Comparison of ENCODE assay signal across 7 mouse cellular contexts in genomic region chr10:81464405-81465264, GRCm38 (mm10). TPM values are rescaled to one million over a fixed set of nuclear protein-coding genes. Genes with fewer than 3 reads are reported as not detected.
A peak's percentile ranks its signal among the peaks of the same experiment; 100 is the strongest.
DNase-seq lines count a peak whose midpoint lies in the region; ATAC-seq and TF ChIP-seq lines count a peak whose summit lies in the region.

No protein-coding gene starts in this region.

- H3K4me3 ChIP-seq in C2C12 (ENCODE audit: insufficient read depth, poor library complexity, severe bottlenecking) = no peak overlapping the region
- peak overlapping the region; percentile 78 for H3K4me3 ChIP-seq in E14TG2a.4 (replicated peaks; ENCODE audit: low read length)
- no peak overlapping the region for H3K4me3 ChIP-seq in kidney, adult 2 months (ENCODE audit: insufficient read depth, low read depth, low read length)
- H3K4me3 ChIP-seq in neural tube, embryonic 12.5 days = peak overlapping the region; percentile 24

- H3K9me3 ChIP-seq in E14TG2a.4 (ENCODE audit: low read length) = no peaks in the 10 kb centered on the region
- H3K9me3 ChIP-seq in neural tube, embryonic 12.5 days = no peaks in the 10 kb centered on the region

- no peak overlapping the region for H3K27ac ChIP-seq in kidney, adult 2 months (ENCODE audit: insufficient read depth, low read depth, low read length)
- H3K27ac ChIP-seq in neural tube, embryonic 12.5 days = no peak overlapping the region

- TF ChIP-seq POLR2A in kidney, adult 2 months (IDR thresholded peaks at IDR 0.05; ENCODE audit: low read depth, low read length) = no peak

- peaks cover 36% of the 10 kb centered on the region for H3K27me3 ChIP-seq in C2C12 (ENCODE audit: control insufficient read depth, insufficient read depth, insufficient read length)
- peaks cover 21% of the 10 kb centered on the region for H3K27me3 ChIP-seq in E14TG2a.4 (ENCODE audit: insufficient read depth, low read length)
- H3K27me3 ChIP-seq in kidney, adult 2 months (replicated peaks; ENCODE audit: control insufficient read depth, insufficient read depth, low read length) = no peaks in the 10 kb centered on the region
- peaks cover 83% of the 10 kb centered on the region for H3K27me3 ChIP-seq in neural tube, embryonic 12.5 days (replicated peaks)

- peak; percentile 83 for ATAC-seq in neural tube, embryonic 12.5 days (ENCODE audit: low FRiP score, low read depth)

- H3K79me3 ChIP-seq in C2C12 (ENCODE audit: low read depth) = no peaks in the 10 kb centered on the region

- H3K9ac ChIP-seq in neural tube, embryonic 12.5 days = peak overlapping the region; percentile 29

- intact Hi-C loops in gastrocnemius, postnatal 14 days (cut with DNase I; ENCODE audit: low total_unique reads) = no loop called here

- H3K36me3 ChIP-seq in C2C12 (ENCODE audit: control insufficient read depth, insufficient read depth) (no peaks in the 10 kb centered on the region), E14TG2a.4 (ENCODE audit: insufficient read depth, low read length) (peaks cover 12% of the 10 kb centered on the region)
- no peaks in the 10 kb centered on the region for H3K36me3 ChIP-seq in kidney, adult 2 months (ENCODE audit: control insufficient read depth, insufficient read depth, low read length)
- H3K36me3 ChIP-seq in neural tube, embryonic 12.5 days = peaks cover 17% of the 10 kb centered on the region; the same call in 1 of the 2 replicates

- H3ac ChIP-seq in C2C12 (ENCODE audit: control insufficient read depth, insufficient read length, low read depth) = peak overlapping the region; percentile 2

- no peaks in the 10 kb centered on the region for H3K79me2 ChIP-seq in C2C12 (ENCODE audit: control insufficient read depth, insufficient read depth)

- peaks cover 88% of the 10 kb centered on the region for H3K4me1 ChIP-seq in E14TG2a.4 (replicated peaks; ENCODE audit: low read depth, low read length)
- H3K4me1 ChIP-seq in kidney, adult 2 months (ENCODE audit: control insufficient read depth, insufficient read depth, low read length) = no peaks in the 10 kb centered on the region
- peaks cover 16% of the 10 kb centered on the region for H3K4me1 ChIP-seq in neural tube, embryonic 12.5 days

- TF ChIP-seq CTCF in C2C12 (IDR thresholded peaks at IDR 0.05; ENCODE audit: control insufficient read depth, insufficient read depth, insufficient read length) (no peak), E14TG2a.4 (conservative IDR thresholded peaks at IDR 0.05; ENCODE audit: low read length) (no peak)
- no peak for TF ChIP-seq CTCF in kidney, adult 2 months (conservative IDR thresholded peaks at IDR 0.05; ENCODE audit: insufficient read depth, insufficient read length, low read depth, low read length)

- WGBS in kidney, adult 2 months = 5% methylated on average over 33 of the region's 33 CpGs
- WGBS in neural tube, embryonic 12.5 days = 3% methylated on average over 33 of the region's 33 CpGs

- peak; percentile 64 to 70 for DNase-seq in cerebellum, postnatal 14 days
- peak; percentile 66 for DNase-seq in gastrocnemius, postnatal 14 days
- DNase-seq in kidney, adult 2 months = peak; percentile 58
- DNase-seq in lung, adult 18-20 months = peak; percentile 70 to 76

- H3K4me2 ChIP-seq in neural tube, embryonic 12.5 days (replicated peaks) = peak overlapping the region; percentile 68

TF ChIP-seq in C2C12, 6 proteins besides CTCF, POLR2A, EP300 and RAD21:
- TF ChIP-seq USF1 (IDR thresholded peaks at IDR 0.05; ENCODE audit: low read depth) (no peak), MYOD1 (IDR thresholded peaks at IDR 0.05; ENCODE audit: control insufficient read depth, insufficient read length, low read depth) (no peak), FOSL1 (IDR thresholded peaks at IDR 0.05; ENCODE audit: insufficient read depth, low read length, poor library complexity, severe bottlenecking) (no peak), MYOG (IDR thresholded peaks at IDR 0.05; ENCODE audit: control insufficient read depth, extremely low read depth, insufficient read length) (no peak), CEBPB (IDR thresholded peaks at IDR 0.05; ENCODE audit: low read depth) (no peak), MAX (IDR thresholded peaks at IDR 0.05) (no peak)
TF ChIP-seq in C2C12: peak in this region for 0.

RNA-seq across cellular contexts. Expression of gene Nfic, which starts 9.2 kb away (rescaled TPM):
- polyA plus RNA-seq in C2C12 (2012; fragmentation: generic; extraction: Trizol) = 86.7 TPM
- 100 to 1,000 TPM; 262 to 320 TPM for total RNA-seq in gastrocnemius, postnatal 14 days (2021)
- polyA plus RNA-seq in kidney, adult 2 months (2012; rRNA removed) = 64.7 and 82.5 TPM in 2 replicates
- polyA plus RNA-seq in neural tube, embryonic 12.5 days (2016; fragmentation: Nextera tagmentation; extraction: Ambion mirVana) = 21.7 and 22.2 TPM in 2 replicates

RNA-seq across cellular contexts. Expression of gene Celf5, which starts 17.9 kb away (rescaled TPM):
- 1.0 TPM for polyA plus RNA-seq in C2C12 (2012; fragmentation: generic; extraction: Trizol)
- under 1 TPM; 0.09 to 0.23 TPM for total RNA-seq in gastrocnemius, postnatal 14 days (2021)
- polyA plus RNA-seq in kidney, adult 2 months (2012; rRNA removed) = 0.18 and 0.27 TPM in 2 replicates
- 32.3 and 33.0 TPM in 2 replicates for polyA plus RNA-seq in neural tube, embryonic 12.5 days (2016; fragmentation: Nextera tagmentation; extraction: Ambion mirVana)

RNA-seq across cellular contexts. Expression of gene Ncln, which starts 31.6 kb away (rescaled TPM):
- polyA plus RNA-seq in C2C12 (2012; fragmentation: generic; extraction: Trizol) = 122 TPM
- total RNA-seq in gastrocnemius, postnatal 14 days (2021) = 10 to 100 TPM; 39.1 to 47.3 TPM
- 148 and 190 TPM in 2 replicates for polyA plus RNA-seq in kidney, adult 2 months (2012; rRNA removed)
- polyA plus RNA-seq in neural tube, embryonic 12.5 days (2016; fragmentation: Nextera tagmentation; extraction: Ambion mirVana) = 73.2 and 78.4 TPM in 2 replicates

RNA-seq across cellular contexts. Expression of gene S1pr4, which starts 35.3 kb away (rescaled TPM):
- 0.02 TPM for polyA plus RNA-seq in C2C12 (2012; fragmentation: generic; extraction: Trizol)
- total RNA-seq in gastrocnemius, postnatal 14 days (2021) = under 1 TPM; 0.64 to 0.86 TPM
- polyA plus RNA-seq in kidney, adult 2 months (2012; rRNA removed) = 2.3 and 4.9 TPM in 2 replicates
- 0.51 and 0.56 TPM in 2 replicates for polyA plus RNA-seq in neural tube, embryonic 12.5 days (2016; fragmentation: Nextera tagmentation; extraction: Ambion mirVana)

RNA-seq across cellular contexts. Expression of gene Gna15, which starts 59.4 kb away (rescaled TPM):
- polyA plus RNA-seq in C2C12 (2012; fragmentation: generic; extraction: Trizol) = 0.16 TPM
- total RNA-seq in gastrocnemius, postnatal 14 days (2021) = 1 to 10 TPM in 1 of 2 experiments, under 1 TPM in 1; 0.60 to 1.2 TPM
- 1.7 and 2.1 TPM in 2 replicates for polyA plus RNA-seq in kidney, adult 2 months (2012; rRNA removed)
- polyA plus RNA-seq in neural tube, embryonic 12.5 days (2016; fragmentation: Nextera tagmentation; extraction: Ambion mirVana) = 0.81 and 1.2 TPM in 2 replicates

Comparison
In these comparisons a context has a peak if more than half of its experiments do, and no peak if none do; other contexts are left out.
1. H3K4me3 ChIP-seq: peak in E14TG2a.4 (single experiment) and neural tube, embryonic 12.5 days (single experiment); none in C2C12 (single experiment) and kidney, adult 2 months (single experiment).
2. RNA of gene Celf5, which starts 17.9 kb away (polyA plus RNA-seq): 32.3 to 33.0 TPM in neural tube, embryonic 12.5 days; 1.0 TPM in C2C12 (single experiment) and 0.18 to 0.27 TPM in kidney, adult 2 months; every median in the first group is over 10 times any median in the second.
3. Peak in every context shown above with its lines, with median percentiles within 50 percentile points of each other: DNase-seq.